Mouse (Mus musculus) fat pad, adult 2 months (tissue): ENCODE measurements around the gene Exosc3.
A peak's percentile ranks its signal among the peaks of the same experiment; 100 is the strongest.
"Not testable (repeated sequence)": the region's sequence is repeated elsewhere in the genome, so short reads cannot be mapped to it uniquely, and the experiment has no call there.

Source experiments
- DNase-seq: peaks from one replicate; pipeline ENCODE4 v3.0.0-alpha.2; 2011; ENCODE audit warnings: low read depth, low spot score; ENCODE audit errors: extremely low read depth

Exosc3 gene

DNA sequence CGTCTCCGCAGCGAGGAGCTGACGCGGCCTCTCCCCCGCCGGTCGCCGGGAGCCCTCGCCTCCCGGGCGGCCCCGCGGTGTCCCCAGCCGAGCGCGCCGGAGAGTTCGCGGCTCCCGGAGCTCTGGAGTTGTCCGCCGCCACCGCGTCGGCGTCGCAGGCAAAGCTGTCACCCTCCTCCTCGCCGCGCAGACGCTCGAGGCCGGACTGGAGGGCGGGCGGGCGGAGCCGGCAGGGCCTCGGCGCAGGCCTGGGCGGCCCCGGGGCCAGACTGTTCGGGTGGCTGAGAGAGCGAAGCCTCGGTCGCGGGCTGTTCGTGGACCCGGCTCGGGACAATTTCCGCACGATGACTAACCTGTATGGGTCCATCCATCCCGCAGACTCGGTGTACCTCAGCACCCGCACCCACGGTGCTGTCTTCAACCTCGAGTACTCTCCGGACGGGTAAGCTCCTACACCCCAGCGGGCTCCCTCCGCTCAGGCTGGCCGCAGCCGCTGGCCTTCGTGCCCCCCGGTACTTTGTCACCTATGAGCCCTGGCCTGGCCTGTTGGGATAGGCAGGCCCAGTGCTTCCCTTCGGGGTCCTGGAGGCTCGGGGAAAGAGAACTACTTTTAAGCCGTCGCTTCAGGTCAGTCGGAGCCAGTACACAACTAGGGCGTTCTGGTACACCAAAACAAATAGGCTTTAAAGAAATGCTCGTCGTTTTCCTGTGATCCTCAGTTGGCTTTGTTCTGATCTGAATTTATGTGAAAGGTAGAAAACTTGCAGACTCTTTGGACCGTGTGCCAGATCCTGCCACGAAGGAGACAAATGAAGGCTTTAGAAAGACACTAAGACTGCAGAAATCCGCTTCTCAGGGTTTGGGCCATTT lies at the start of gene Exosc3:
TSS of gene Exosc3 (minus strand) at position 447 of the 870 bp plus-strand sequence.
- no peak for DNase-seq

DNA sequence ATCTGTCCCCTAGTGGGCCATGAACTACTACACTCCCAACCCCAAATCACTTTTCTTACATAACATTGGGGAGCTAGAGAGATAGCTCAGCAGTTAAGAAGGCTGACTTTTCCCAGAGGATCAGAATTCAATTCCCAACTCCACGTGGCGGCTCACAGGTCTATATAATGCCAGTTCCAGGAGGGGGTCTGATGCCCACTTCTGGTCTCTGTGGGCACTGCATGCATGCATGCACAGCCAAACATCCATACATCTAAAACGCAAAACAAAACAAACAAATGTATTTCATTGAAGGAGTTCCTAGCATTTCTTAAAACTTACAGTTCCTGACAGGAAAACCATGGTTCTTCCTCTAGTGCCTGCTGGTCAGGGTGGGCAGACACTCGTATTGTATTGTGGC lies 49.6 kb upstream of the Exosc3 start:
- DNase-seq: no peak

DNA sequence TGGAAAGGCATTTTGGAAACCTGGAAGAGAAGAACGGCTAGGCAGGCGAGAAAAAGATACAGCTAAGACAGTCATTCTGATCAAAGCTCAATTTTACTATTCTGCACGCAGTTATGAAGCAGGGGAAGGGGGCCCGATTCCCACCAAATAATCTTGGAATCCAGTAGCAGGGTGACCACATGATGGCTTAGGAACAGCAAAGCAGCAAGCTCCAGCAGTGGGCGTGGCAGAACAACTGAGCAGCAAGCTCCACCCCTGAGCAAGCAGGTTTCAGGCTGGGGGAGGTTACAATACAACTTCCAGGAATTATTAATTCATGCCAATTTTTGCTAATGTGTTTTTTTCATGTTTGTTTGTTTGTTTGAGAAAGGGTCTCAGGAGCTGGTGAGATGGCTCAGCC lies 44.8 kb upstream of the Exosc3 start:
- DNase-seq: not testable (repeated sequence)

DNA sequence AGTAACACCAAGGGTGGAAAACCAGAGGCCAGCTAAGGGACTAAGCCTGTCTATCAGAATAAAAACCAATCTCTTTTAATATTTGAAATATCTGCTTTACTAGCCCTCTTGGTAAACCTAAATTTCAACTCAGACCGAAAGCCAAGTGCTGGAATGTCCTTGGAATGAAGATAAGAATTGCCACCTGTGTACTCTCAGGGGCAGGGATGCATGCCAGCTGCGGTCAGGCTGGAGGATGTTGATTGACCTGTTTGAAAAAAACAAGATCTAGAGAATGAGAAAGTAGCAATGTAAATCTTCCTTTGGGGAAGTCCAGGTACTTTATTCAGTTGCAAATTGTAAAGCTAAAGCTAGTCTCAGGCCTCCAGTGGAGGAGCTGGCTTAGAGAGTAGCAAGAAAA lies 39.6 kb upstream of the Exosc3 start:
- DNase-seq: not testable (repeated sequence)

DNA sequence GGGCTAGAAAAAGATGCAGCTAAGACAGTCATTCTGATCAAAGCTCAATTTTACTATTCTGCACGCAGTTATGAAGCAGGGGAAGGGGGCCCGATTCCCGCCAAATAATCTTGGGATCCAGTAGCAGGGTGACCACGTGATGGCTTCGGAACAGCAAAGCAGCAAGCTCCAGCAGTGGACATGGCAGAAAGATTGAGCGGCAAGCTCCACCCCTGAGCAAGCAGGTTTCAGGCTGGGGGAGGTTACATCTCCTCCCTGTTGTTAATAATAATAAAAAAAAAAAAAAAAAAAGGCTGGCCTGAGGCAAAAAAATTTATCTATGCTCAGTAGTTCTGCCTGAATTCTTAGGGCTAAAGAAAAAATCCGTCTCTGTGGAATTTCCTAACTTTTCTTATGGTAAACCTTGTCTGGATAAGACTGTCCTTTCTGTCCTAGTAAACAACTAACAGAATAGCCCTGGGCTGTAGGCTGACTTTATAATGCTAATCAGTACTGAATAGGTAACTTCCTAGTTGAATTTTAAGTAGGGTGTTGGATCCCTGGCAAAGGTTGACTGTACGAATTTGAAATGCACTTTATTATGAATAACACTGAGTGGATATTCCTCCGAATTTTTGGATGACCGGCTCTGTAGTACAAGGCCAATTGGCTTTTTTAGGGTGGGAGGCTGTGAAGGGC lies 38.5 kb upstream of the Exosc3 start:
- not testable (repeated sequence) for DNase-seq

DNA sequence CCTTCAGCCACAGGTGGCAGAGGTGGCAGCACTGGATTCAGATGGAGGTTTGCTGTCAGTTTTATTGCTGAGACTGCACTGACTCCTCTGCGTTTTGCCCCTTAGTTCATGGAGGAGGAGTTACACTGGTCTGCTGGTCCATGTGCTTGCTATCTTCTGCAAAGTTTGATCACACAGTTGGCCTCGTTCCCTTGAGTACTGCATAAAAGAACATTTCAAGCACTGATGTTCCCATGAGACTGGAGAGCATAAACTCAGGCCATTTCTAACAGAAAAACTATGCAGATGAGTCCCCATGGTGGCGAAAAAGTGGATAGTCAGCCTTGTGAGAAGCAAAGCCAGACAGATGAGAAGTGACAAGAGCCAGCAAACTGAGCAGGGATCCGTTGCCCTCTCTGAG lies 34.0 kb upstream of the Exosc3 start:
- DNase-seq: no peak

DNA sequence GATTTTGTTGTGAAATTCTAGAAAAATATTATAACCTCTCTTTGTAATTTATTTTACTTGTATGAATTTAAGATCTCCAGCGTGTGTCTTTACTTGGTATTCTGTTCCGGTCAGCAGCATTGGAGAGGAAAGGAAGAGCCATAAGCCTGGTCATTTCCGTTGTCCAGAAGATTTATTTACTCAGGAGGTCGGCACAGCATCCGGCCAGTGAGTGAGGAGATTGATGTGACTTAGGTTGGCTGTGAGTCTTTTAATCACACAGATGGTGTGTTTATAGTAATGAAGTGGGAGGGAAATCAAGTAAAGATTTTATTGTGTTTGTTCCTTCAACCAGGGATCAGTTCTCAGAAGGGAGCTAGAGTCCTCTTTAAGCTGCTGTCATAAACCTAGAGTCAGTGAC lies 32.3 kb upstream of the Exosc3 start:
- no peak for DNase-seq

DNA sequence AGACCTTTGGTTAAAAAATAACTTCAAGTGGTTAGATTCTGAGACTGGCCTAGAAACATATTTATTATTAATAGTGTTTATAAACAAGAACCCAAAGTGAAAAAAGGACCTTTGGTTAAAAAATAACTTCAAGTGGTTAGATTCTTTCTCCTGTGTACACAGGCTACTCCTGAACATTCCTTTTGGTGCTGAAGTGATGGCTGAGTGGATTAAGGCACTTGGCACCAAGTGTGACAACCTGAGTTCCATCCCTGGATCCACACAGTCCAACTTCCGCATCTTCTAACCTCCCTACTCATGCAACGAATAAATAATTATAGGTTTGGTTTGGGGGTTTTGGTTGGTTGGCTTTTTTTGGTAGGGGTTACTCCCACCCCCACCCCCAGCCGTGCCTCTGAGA lies 28.7 kb upstream of the Exosc3 start:
- DNase-seq: no peak

DNA sequence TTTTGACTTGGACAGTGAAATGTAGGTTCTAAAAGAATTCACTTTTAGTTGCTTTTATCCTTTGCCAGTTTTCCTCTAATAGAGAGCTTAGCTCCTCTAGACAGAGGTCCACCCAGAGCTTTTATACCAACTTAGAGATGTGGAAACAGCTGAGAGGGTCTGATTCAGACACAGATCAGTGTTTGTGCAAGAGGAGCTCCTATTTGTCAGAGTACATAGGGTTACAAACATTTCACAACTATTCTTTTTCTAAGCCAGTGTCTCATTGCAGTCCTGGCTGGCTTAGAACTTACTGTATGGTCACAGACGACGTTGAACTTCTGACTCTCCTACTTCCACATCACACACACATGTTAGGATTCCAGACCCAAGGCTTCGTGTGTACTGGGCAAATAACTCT lies 14.1 kb upstream of the Exosc3 start:
- peak; percentile 10 for DNase-seq

DNA sequence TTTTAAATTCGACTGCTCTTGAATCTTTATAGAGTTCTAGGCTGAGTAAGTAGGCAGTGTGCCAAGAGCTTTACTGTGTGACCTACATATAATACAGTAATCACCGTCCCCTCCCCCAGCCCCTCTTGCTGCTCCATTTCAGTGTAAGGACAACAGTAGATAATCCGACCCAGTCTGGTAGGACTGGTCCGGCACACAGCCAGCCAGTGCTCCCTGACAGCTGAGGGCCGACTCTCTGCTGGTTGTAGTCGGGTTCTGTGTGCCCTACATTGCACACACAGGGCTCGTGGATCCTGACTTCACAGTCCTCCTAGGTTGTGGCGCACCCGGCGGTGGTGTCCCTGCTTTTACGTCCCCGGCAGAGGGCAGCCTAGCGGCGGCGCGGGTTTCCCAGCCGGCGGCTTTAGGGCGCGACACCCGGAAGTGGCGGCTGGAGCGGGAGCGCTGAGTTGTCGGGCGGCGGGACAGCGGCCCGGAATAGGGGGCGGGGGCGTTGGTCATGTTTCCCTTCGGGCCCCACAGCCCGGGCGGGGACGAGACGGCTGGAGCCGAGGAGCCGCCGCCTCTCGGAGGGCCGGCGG lies 773 bp downstream of the Exosc3 start, which contains the start of gene Dcaf10:
TSS of gene Dcaf10 (plus strand) at position 433 of the 581 bp plus-strand sequence.
- DNase-seq: peak; percentile 23

DNA sequence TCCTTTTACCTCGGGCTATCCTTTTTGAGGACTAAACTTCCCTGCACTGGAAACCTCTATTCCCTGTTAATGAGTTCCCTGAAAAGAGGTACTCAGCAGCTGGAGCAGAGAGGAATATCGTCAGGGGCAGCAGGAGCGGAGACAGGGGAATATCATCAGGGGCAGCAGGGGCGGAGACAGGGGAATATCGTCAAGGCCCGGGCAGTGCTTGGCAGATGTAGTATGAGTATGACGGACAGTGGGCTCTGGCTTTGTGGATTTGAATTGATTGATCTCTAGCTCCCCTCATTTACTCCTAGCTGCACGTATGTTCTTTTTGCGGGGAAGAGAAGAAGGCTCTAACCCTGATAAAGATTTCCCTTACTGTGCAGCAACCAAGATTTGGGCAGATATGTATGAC lies 1.3 kb downstream of the Exosc3 start:
- DNase-seq: no peak

DNA sequence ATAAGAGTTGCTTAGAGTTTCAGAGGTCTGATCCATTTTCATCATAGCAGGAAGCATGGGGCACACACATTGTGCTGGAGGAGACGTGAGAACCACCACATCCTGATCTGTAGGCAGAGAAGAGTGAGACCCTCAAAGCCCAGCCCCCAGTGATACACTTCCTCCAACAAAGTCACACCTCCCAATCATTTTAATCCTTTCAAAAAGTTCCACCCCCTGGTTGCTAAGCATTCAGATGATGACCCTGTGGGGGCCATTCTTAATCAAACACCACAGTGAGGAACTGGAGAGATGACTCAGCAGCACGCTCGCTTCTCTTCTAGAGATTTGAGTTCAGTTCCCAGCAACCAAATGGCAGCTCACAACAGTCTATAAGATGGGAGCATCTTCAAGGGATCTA lies 10.1 kb downstream of the Exosc3 start:
- no peak for DNase-seq

DNA sequence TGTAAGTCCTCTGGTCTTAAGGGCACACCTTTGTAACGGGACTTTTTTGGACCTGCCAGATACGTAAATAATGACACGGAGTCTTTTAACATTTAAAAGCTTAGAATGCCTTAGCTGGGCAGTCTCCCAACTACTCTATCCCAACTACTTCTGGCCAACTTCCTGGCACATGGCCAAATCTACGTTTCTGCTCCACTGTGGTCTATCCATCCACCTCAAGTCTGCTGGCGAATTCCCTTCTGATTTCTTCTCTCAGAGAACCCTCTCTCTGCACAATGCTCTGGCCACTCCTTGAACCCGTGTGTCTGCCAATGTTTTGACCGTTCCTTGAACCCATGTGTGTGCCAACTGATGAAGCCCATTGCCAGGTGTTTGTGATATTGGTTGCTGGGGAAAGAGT lies 11.4 kb downstream of the Exosc3 start:
- DNase-seq: no peak

DNA sequence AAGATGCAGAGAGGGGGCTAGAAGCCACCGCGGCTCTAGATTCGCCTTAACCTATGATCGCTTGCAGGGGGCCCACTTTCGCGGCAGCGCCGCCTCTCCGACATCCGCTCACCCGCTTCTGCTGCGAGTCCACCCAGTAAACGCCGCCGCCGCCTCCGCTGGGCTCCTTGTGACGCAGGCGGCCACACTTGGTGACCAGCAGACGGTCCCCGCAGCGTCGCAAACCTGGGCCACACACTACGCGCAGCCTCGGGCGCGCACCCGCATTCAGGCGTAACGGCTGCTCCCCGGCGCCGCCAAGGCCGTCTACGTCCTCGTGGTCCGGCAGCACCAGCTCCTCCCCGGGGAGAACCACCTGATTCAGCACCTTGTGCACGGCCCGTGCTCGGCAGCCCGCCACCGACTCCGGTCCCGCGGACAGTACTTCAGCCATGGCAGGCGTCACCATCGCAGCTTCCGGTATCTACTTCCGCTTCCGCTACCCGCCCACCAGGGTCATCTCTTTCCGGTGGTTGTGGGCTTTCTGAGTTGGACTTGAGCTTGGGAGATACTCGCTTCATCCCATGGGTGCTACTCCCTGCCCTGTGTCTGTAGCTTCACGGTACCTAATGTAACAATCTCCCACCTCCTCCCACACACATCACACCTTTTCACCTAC lies 22.2 kb downstream of the Exosc3 start:
- DNase-seq: peak; percentile 26

DNA sequence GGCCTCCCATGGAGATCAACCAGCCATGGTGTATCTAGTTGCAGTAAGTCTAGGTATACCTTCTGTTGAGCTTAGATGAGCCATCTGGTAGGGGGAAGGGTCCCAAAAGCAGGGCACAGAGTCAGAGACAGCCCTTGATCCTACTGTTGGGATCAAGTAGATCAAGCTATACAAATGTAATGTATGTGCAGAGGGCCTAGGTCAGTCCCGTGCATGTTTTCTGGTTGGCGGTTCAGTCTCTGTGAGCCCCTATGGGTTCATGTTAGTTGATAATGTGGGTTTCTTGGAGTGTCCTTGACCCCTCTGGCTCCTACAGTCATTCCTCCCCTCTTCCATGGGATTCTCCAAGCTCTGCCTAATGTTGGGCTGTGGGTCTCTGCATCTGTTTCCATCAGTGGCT lies 31.5 kb downstream of the Exosc3 start:
- DNase-seq: no peak

DNA sequence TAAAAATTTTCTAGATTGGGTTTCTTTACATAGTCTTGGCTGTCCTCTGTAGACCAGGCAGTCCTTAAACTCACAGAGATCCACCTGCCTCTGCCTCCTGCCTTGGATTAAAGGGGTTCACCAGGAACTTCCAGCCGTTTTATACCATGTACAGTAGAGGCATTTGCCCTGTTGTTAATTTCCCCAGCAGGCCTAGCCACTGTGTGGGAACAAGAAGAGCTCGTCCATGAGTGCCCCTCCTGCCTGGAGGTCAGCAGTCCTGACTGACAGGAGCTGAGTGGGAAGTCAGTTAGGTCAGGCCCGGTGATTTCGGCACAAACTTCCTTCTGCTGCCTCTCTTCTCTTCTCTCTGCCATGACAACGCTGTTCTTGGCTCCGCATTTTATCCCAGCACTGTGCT lies 33.9 kb downstream of the Exosc3 start:
- DNase-seq: no peak

DNA sequence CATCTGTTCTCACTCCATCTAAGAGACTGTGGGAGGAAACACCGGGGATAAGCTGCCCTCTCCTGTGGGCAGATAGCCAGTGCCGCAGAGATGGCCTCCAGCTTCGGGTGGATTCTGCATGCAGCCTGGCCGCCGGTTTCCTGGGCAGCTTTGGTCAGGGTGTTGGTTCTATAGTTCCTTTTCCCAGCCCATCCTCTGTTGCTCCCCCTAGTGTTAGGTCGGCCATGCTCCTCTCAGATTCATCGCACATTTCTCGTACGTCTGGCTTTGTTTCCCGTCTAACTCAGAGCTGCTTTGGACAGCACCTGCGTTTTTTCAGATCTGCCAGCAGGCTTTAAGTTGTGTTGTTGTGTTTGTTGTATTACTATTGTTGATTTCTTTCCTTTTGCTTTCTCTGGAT lies 34.5 kb downstream of the Exosc3 start:
- no peak for DNase-seq

DNA sequence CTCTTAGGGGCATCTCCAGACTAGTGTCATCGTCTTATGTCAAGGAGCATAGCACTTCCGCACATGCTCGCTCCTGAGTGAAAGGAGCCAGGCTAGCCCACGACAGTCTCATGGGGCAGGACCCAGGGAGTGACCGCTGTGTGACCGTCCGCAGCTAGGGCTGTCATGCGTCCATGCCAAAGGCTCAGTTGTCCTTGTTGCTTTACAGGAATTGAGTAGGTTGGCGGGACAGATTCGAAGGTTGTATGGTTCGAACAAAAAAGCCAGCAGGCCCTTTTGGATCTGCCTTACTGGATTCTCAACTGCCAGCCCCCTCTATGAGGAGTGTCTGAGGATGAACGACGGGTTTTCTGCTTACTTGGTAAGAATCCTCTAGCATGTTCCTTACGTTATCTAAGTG lies 37.0 kb downstream of the Exosc3 start:
- no peak for DNase-seq

DNA sequence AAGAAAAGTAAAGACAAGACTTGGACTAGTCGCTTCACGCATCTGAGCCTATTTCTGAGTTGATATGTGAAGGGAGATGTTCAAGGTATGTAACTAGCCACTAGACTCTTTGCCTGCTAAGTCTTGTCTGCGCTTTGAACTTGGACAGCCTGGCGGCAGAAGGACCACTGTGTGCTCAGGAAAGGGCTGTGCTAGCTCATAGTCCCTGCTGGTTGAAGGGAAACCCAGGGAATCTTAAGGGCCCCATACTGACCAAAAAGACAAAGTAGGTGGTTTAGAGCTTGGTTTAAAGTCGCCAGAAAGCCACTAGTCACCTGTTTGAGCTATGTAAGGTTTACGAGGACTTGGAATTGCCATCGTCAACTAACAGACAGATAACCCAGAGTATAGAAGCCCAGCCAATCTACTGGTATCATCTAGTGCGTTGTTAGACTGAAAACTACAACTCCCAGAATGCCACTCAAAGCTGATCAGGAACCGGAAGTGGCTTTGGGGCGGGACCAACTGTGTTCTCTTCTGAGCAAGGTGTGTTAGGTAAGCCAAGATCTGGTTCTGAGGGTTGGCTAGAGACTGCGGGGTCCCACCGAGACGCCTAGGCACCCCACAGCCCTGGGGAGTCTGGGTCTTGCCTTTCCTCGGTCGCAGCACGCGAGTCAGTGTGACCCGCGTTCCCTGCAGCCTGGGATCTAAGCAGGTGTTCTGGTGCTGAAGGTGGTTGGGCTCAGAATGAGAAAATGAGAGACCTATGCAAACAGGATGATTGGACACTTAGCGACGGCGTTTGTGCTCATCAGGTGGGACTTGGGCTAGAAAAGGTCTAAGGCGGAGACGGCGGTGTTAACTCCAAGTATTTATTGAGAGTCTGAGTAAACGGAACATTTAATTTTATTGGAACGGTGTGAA lies 45.6 kb downstream of the Exosc3 start, which contains the start of gene Trmt10b:
TSS of gene Trmt10b (plus strand) at position 466 of the 903 bp plus-strand sequence.
- DNase-seq: peak; percentile 30

DNA sequence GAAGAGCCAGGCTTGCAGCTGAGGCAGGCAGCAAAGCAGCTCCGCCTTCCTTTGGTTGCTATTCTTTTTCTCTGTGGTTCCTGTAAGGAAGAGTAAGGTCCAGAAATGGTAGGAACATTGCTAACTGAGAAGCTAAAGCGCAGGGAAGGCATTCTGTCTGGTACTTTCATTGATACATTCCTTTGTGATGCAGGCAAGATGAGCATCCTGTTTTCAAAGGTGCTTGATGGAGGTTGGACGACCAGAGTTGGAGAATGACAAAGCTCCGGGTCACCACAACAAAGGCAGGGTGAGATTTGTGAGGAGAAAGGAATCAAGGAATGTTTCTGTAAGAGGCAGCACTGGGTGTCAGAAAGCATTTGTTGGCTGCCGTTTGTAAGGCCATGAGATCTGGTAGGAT lies 54.6 kb downstream of the Exosc3 start:
- DNase-seq: no peak
